7 mouse cellular contexts compared by ENCODE assay signal in the genomic region with DNA sequence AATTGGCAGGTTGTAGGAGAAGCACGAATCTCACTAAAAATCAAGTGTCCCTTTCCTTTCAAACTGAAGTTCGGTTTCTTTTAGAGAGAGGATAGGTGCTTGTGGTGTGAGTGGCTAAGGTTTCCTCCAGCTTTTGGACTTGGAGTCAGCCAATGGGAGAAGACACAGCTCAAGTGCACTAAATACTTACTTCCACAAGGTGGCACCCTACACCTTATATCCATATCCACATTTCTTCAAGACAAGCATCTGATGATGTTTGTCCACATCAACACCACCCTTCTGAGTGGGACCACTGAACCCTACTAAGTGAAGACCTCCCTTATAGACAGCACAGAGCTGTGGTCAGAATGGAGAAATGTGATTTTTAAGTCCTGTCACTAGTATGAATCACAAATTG. TPM values are rescaled to one million over a fixed set of nuclear protein-coding genes. Genes with fewer than 3 reads are reported as not detected.
DNase-seq lines count a peak whose midpoint lies in the region; ATAC-seq and TF ChIP-seq lines count a peak whose summit lies in the region.

No protein-coding gene starts in this region.

- H3K27ac ChIP-seq in layer of hippocampus, adult 2 months: no peak overlapping the region
- H3K27ac ChIP-seq in CH12.LX (ENCODE audit: insufficient read depth, low read depth): no peak overlapping the region
- H3K27ac ChIP-seq in heart, postnatal 0 days (ENCODE audit: low read depth): no peak overlapping the region

- no peak overlapping the region for H3K4me3 ChIP-seq in layer of hippocampus, adult 2 months
- H3K4me3 ChIP-seq in CH12.LX (replicated peaks in 1 of 3; ENCODE audit: low read depth in 2 of 3, low read length in 2 of 3, poor library complexity in 1 of 3): no peak overlapping the region
- H3K4me3 ChIP-seq in heart, postnatal 0 days (ENCODE audit: low read depth, low read length): no peak overlapping the region

- 81% methylated on average over 2 of the region's 2 CpGs for WGBS in heart, postnatal 0 days

- H3K9ac ChIP-seq in CH12.LX (ENCODE audit: insufficient read depth, low read depth): no peak overlapping the region
- no peak overlapping the region for H3K9ac ChIP-seq in heart, postnatal 0 days (replicated peaks; ENCODE audit: low read depth, low read length)

- dilution Hi-C loops in CH12.LX (cut with MboI; ENCODE audit: extremely low pct_ligation_motif_present, extremely low pct_unique_long_range_greater_than_20kb, low sequenced_read_pairs): no loop called here

- in situ Hi-C loops in CH12.LX (cut with MboI; ENCODE audit: low pct_ligation_motif_present, low pct_unique_long_range_greater_than_20kb, low sequenced_read_pairs): no loop called here

- H3K79me2 ChIP-seq in CH12.LX (replicated peaks; ENCODE audit: control insufficient read depth, extremely low read depth, insufficient read depth, poor library complexity, severe bottlenecking): no peaks in the 10 kb centered on the region

- TF ChIP-seq RAD21 in CH12.LX (IDR thresholded peaks at IDR 0.05; ENCODE audit: low read depth, low read length): peak; percentile 79

- TF ChIP-seq EP300 in CH12.LX (IDR thresholded peaks at IDR 0.05; ENCODE audit: low read length): no peak
- no peak for TF ChIP-seq EP300 in heart, postnatal 0 days (IDR thresholded peaks at IDR 0.05; ENCODE audit: low read depth)

- peaks cover 0 to 37% of the 10 kb centered on the region in 2 experiments for H3K36me3 ChIP-seq in CH12.LX (replicated peaks in 1 of 2; ENCODE audit: control insufficient read depth in 1 of 2, insufficient read depth in 1 of 2, low read length in 1 of 2)
- H3K36me3 ChIP-seq in heart, postnatal 0 days (replicated peaks; ENCODE audit: control insufficient read depth, insufficient read depth, low read length): no peaks in the 10 kb centered on the region

- peak; percentile 16 to 28 for DNase-seq in layer of hippocampus, adult 2 months (ENCODE audit: low spot score in 2 of 2)
- DNase-seq in layer of hippocampus, postnatal 36 days: no peak
- DNase-seq in CH12.LX (ENCODE audit: extremely low read depth): peak; percentile 55
- DNase-seq in NIH3T3 (ENCODE audit: low read depth): peak; percentile 52
- peak; percentile 48 for DNase-seq in heart, postnatal 0 days (ENCODE audit: low spot score)
- DNase-seq in mesoderm, embryonic 11.5 days (ENCODE audit: low read depth, low spot score): peak; percentile 17
- DNase-seq in urinary bladder, postnatal 4 days (ENCODE audit: low spot score in 2 of 2): no peak

- H3K4me2 ChIP-seq in CH12.LX (ENCODE audit: insufficient read depth, low read depth, poor library complexity, severe bottlenecking): no peak overlapping the region
- H3K4me2 ChIP-seq in heart, postnatal 0 days (ENCODE audit: low read depth, low read length): no peak overlapping the region

- H3K9me3 ChIP-seq in CH12.LX (replicated peaks; ENCODE audit: low read length): no peaks in the 10 kb centered on the region
- H3K9me3 ChIP-seq in heart, postnatal 0 days (replicated peaks; ENCODE audit: control insufficient read depth, low read length): no peaks in the 10 kb centered on the region

- peak; percentile 83 for TF ChIP-seq CTCF in layer of hippocampus, adult 2 months (conservative IDR thresholded peaks at IDR 0.05)
- peak; percentile 67 to 78 for TF ChIP-seq CTCF in CH12.LX (conservative IDR thresholded peaks at IDR 0.05 in 1 of 2, IDR thresholded peaks at IDR 0.05 in 1 of 2; ENCODE audit: low read depth in 2 of 2, low read length in 2 of 2)
- TF ChIP-seq CTCF in heart, postnatal 0 days (IDR thresholded peaks at IDR 0.05; ENCODE audit: low read depth): peak; percentile 60

- no peak for TF ChIP-seq POLR2A in CH12.LX (IDR thresholded peaks at IDR 0.05; ENCODE audit: low read depth, low read length)

- H3K4me1 ChIP-seq in CH12.LX (ENCODE audit: control insufficient read depth in 1 of 2, insufficient read depth in 2 of 2): no peaks in the 10 kb centered on the region
- no peaks in the 10 kb centered on the region for H3K4me1 ChIP-seq in heart, postnatal 0 days (ENCODE audit: control insufficient read depth, insufficient read depth)

- no peaks in the 10 kb centered on the region for H3K27me3 ChIP-seq in CH12.LX (replicated peaks)
- no peaks in the 10 kb centered on the region for H3K27me3 ChIP-seq in heart, postnatal 0 days (ENCODE audit: control insufficient read depth, insufficient read depth, low read length)

- no peak for ATAC-seq in heart, postnatal 0 days (ENCODE audit: insufficient read depth, low read depth)

TF ChIP-seq in CH12.LX, 34 proteins besides CTCF, POLR2A, EP300 and RAD21:
- TF ChIP-seq TBP (conservative IDR thresholded peaks at IDR 0.05; ENCODE audit: low read depth, low read length) (no peak), USF1 (IDR thresholded peaks at IDR 0.05; ENCODE audit: low read depth, low read length) (no peak), USF2 (conservative IDR thresholded peaks at IDR 0.05; ENCODE audit: low read depth, low read length) (no peak), RCOR1 (conservative IDR thresholded peaks at IDR 0.05; ENCODE audit: low read depth, low read length) (no peak), ELF1 (IDR thresholded peaks at IDR 0.05; ENCODE audit: low read depth, low read length) (no peak), UBTF (IDR thresholded peaks at IDR 0.05; ENCODE audit: low read depth, low read length) (no peak), MAZ (IDR thresholded peaks at IDR 0.05; ENCODE audit: low read depth, low read length) (no peak), SMC3 (IDR thresholded peaks at IDR 0.05; ENCODE audit: low read depth, low read length) (peak; percentile 61)
TF ChIP-seq in CH12.LX: peak in this region for 1.

RNA-seq across cellular contexts. Expression of gene A630089N07Rik, which starts 40.6 kb away (rescaled TPM):
- 1 to 10 TPM; 7.3 to 8.9 TPM for total RNA-seq in layer of hippocampus, adult 2 months (2021)
- 1 to 10 TPM; 7.8 to 8.0 TPM for total RNA-seq in layer of hippocampus, postnatal 36 days (2021)
- total RNA-seq in CH12.LX (2012; rRNA removed) (27.2 and 40.0 TPM in 2 replicates), CH12.LX (2014; rRNA removed) (23.5 and 37.1 TPM in 2 replicates)
- 21.3 and 26.0 TPM in 2 replicates for polyA plus RNA-seq in CH12.LX (2012; ENCODE audit: insufficient read length, low read depth)
- 0.43 and 2.0 TPM in 2 replicates for total RNA-seq in heart, postnatal 0 days (2014; rRNA removed; ENCODE audit: low replicate concordance)
- 2.7 and 3.4 TPM in 2 replicates for polyA plus RNA-seq in heart, postnatal 0 days (2015; fragmentation: Nextera tagmentation; extraction: Ambion mirVana)

RNA-seq across cellular contexts. Expression of gene B230307C23Rik, which starts 44.6 kb away (rescaled TPM):
- total RNA-seq in layer of hippocampus, adult 2 months (2021): 10 to 100 TPM; 24.0 to 25.4 TPM
- 10 to 100 TPM; 25.4 to 30.2 TPM for total RNA-seq in layer of hippocampus, postnatal 36 days (2021)
- total RNA-seq in CH12.LX (2012; rRNA removed) (50.8 and 60.9 TPM in 2 replicates), CH12.LX (2014; rRNA removed) (53.3 and 58.9 TPM in 2 replicates)
- 48.7 and 50.7 TPM in 2 replicates for polyA plus RNA-seq in CH12.LX (2012; ENCODE audit: insufficient read length, low read depth)
- total RNA-seq in heart, postnatal 0 days (2014; rRNA removed; ENCODE audit: low replicate concordance): 3.7 and 4.2 TPM in 2 replicates
- 11.2 and 13.2 TPM in 2 replicates for polyA plus RNA-seq in heart, postnatal 0 days (2015; fragmentation: Nextera tagmentation; extraction: Ambion mirVana)

Comparison
In these comparisons a context has a peak if more than half of its experiments do, and no peak if none do; other contexts are left out.
1. DNase-seq: peak in layer of hippocampus, adult 2 months (2 of 2), CH12.LX (single experiment), NIH3T3 (single experiment), heart, postnatal 0 days (single experiment) and mesoderm, embryonic 11.5 days (single experiment); none in layer of hippocampus, postnatal 36 days (0 of 2) and urinary bladder, postnatal 4 days (0 of 2).
2. Peak in every context shown above with its lines, with median percentiles within 50 percentile points of each other: CTCF ChIP-seq.